Mouse (Mus musculus) intestine, postnatal 0 days (tissue): ENCODE measurements at regions not wholly inside any gene's neighbourhood (a gene's known extent, or its start where the extent isn't known, plus 50 kb on each side); places are given as distances from the start of the nearest gene placed in this dataset.

ENCODE experiments used
- ATAC-seq: fragments of 200-750 bp; cut with Nextera tagmentation; 2 replicates; pipeline ENCODE4 v1.8.0; 2017; ENCODE audit warnings: mild to moderate bottlenecking, moderate TSS enrichment, moderate library complexity
- H3K27ac ChIP-seq: fragments of 300-500 bp; sonication (generic); 2 replicates; pipeline ENCODE4 v1.5.1; 2014; ENCODE audit warnings: mild to moderate bottlenecking, low read depth, low read length, moderate library complexity
- H3K27me3 ChIP-seq: fragments of 300-500 bp; sonication (generic); replicated peaks from 2 replicates; pipeline ENCODE4 v1.6.1; 2014; ENCODE audit warnings: low read length, mixed read lengths; ENCODE audit not compliant: control insufficient read depth, insufficient read depth
- H3K36me3 ChIP-seq: fragments of 300-500 bp; sonication (generic); 2 replicates; pipeline ENCODE4 v1.6.1; 2014; ENCODE audit warnings: mild to moderate bottlenecking, moderate library complexity; ENCODE audit not compliant: control insufficient read depth, insufficient read depth
- H3K4me1 ChIP-seq: fragments of 300-500 bp; sonication (generic); replicated peaks from 2 replicates; pipeline ENCODE4 v1.6.1; 2014; ENCODE audit warnings: antibody characterized with exemption, low read length, mixed read lengths; ENCODE audit not compliant: control insufficient read depth, insufficient read depth
- H3K4me2 ChIP-seq: fragments of 300-500 bp; sonication (generic); replicated peaks from 2 replicates; pipeline ENCODE4 v1.6.1; 2014; ENCODE audit warnings: low read depth, mild to moderate bottlenecking, moderate library complexity
- H3K4me3 ChIP-seq: fragments of 300-500 bp; sonication (generic); 2 replicates; pipeline ENCODE4 v1.5.1; 2014; ENCODE audit warnings: low read depth, low read length
- H3K9ac ChIP-seq: fragments of 300-500 bp; sonication (generic); 2 replicates; pipeline ENCODE4 v1.6.1; 2014; ENCODE audit warnings: mild to moderate bottlenecking, low read depth, low read length
- H3K9me3 ChIP-seq: fragments of 300-500 bp; sonication (generic); 2 replicates; pipeline ENCODE4 v1.6.1; 2016; ENCODE audit warnings: mixed run types; ENCODE audit not compliant: control insufficient read depth
- CTCF ChIP-seq: sonication (generic); IDR thresholded peaks from 2 replicates; pipeline ENCODE4 v1.5.1; 2016; ENCODE audit warnings: low read depth, mild to moderate bottlenecking, control low read depth, antibody characterized with exemption, moderate library complexity
- WGBS: fragments of 180-500 bp; shearing (Covaris S2); extraction: QIAGEN DNeasy Blood & Tissue Kit; methylation state at CpG from one replicate; pipeline ENCODE4 v1.1.7; 2014; 5-methylcytosine and 5-hydroxymethylcytosine counted together

DNA sequence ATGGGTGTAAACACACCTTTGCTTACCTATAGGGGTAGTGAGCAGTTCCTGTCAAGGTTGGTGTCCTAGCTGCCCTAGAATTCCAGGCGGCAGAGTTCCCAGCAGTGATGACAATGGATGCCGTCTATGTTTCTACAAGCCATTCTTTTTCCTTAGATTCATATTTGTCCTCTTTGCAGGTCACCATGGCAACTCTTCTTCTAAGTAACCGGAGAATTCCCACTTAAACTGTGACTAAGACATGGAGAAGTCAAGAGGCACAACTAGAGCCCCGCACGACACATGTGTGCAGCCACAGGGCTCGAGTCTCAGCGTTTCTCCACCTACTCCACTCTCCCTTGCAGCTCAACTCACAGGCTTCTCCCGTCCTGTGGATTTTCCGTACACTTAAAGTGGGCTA, 381.5 kb upstream of the Kcnab2 start:
- ATAC-seq: no peak
- H3K27ac ChIP-seq: no peak overlapping the region
- TF ChIP-seq CTCF: no peak
- H3K4me1 ChIP-seq: no peaks in the 10 kb centered on the region
- H3K36me3 ChIP-seq: no peaks in the 10 kb centered on the region
- H3K4me3 ChIP-seq: no peak overlapping the region
- no peaks in the 10 kb centered on the region for H3K27me3 ChIP-seq
- no peaks in the 10 kb centered on the region for H3K9me3 ChIP-seq
- no peak overlapping the region for H3K4me2 ChIP-seq
- no peak overlapping the region for H3K9ac ChIP-seq
- 72% methylated on average over 9 of the region's 9 CpGs for WGBS

- Histone ChIP-seq H3K4me1 (no peaks in the 10 kb centered on the region), H3K36me3 (no peaks in the 10 kb centered on the region), H3K27me3 (no peaks in the 10 kb centered on the region), H3K4me3 (no peak overlapping the region), H3K9me3 (no peaks in the 10 kb centered on the region), H3K4me2 (no peak overlapping the region), H3K9ac (no peak overlapping the region), H3K27ac (no peak overlapping the region)
- 35% methylated on average over 9 of the region's 9 CpGs for WGBS
- no peak for TF ChIP-seq CTCF
- no peak for ATAC-seq
Observed at GRCm38 (mm10) chr4:152850147-152850546, 372.5 kb upstream of the Kcnab2 start.

DNA sequence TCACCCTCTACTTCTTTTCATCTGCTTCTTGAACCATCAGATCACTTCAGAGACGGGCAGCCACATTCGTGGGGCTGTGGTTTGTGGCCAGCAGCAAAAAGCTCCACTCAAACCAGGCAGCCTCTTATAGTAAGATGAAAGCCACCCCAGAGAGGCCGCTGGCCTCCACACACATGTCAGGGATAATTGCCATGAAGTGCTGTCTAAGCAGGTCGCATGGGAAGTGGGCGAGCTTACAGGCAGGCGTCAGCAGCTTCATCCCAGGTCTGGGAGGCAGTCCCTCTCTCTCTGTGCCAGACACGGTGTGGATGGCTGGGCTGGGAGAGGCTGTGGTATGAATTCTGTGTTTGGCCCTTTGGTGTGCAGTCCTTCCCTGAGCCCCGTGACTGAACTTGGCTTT, 358.4 kb upstream of the Kcnab2 start:
- Histone ChIP-seq H3K4me2 (no peak overlapping the region), H3K4me1 (no peaks in the 10 kb centered on the region), H3K9me3 (no peaks in the 10 kb centered on the region), H3K4me3 (no peak overlapping the region), H3K9ac (no peak overlapping the region), H3K27ac (no peak overlapping the region), H3K27me3 (no peaks in the 10 kb centered on the region), H3K36me3 (no peaks in the 10 kb centered on the region)
- ATAC-seq: no peak
- 71% methylated on average over 8 of the region's 8 CpGs for WGBS
- no peak for TF ChIP-seq CTCF

- no peaks in the 10 kb centered on the region for H3K27me3 ChIP-seq
- no peaks in the 10 kb centered on the region for H3K9me3 ChIP-seq
- no peak for ATAC-seq
- no peak overlapping the region for H3K4me2 ChIP-seq
- no peak overlapping the region for H3K9ac ChIP-seq
- WGBS: 71% methylated on average over 11 of the region's 11 CpGs
- no peak for TF ChIP-seq CTCF
- no peak overlapping the region for H3K27ac ChIP-seq
- H3K36me3 ChIP-seq: no peaks in the 10 kb centered on the region
- no peaks in the 10 kb centered on the region for H3K4me1 ChIP-seq
- no peak overlapping the region for H3K4me3 ChIP-seq
Observed at GRCm38 (mm10) chr4:152834421-152835110, 356.9 kb upstream of the Kcnab2 start.

DNA sequence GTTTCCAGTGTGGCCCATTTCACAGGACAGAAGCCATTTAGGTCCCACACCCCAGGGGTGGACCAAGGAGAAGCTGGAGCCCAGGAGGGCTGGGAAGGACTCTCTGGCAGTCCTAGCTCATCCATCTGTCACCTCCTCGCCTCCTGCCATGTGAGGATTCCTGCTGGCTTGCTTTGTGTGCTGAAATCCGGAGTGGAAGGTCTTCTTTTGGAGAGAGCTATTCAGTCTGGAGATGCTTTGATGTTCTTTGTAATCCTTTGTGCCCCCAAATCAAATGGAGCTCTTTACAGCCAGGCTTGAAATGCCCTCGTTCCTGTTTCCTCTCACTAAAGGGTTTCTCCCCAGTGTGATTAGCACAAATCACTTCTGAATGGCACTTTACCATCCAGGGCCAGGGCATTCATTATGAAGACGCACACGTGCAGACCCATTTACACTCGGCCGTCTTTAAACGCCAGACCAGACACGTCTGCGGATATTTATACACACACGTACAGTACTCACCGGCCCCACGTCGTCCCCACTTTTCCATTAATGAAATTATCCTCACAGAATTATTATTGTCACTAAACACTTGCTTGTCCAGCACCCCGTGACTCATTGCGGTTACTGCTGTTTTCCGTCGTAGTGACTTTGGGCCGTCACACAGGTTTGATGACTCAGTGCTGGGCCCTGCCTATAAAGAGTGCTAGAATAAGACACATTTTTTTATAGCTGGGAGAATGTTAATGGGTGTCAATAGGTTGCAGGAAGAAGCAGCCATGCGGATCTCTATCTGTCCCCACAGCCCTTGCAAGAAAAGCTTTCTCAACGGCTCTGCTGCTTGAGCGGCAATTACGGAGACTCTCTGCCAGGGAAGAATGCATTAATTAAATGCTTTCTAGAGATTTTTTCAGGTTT, 356.0 kb upstream of the Kcnab2 start:
- no peak overlapping the region for H3K27ac ChIP-seq
- TF ChIP-seq CTCF: no peak
- no peak overlapping the region for H3K4me2 ChIP-seq
- no peaks in the 10 kb centered on the region for H3K4me1 ChIP-seq
- H3K36me3 ChIP-seq: no peaks in the 10 kb centered on the region
- no peaks in the 10 kb centered on the region for H3K27me3 ChIP-seq
- H3K4me3 ChIP-seq: no peak overlapping the region
- no peak for ATAC-seq
- no peak overlapping the region for H3K9ac ChIP-seq
- 51% methylated on average over 23 of the region's 23 CpGs for WGBS
- no peaks in the 10 kb centered on the region for H3K9me3 ChIP-seq

GRCm38 (mm10) chr4:152832757-152833363, 355.2 kb upstream of the Kcnab2 start:
- Histone ChIP-seq H3K4me2 (no peak overlapping the region), H3K36me3 (no peaks in the 10 kb centered on the region), H3K27ac (no peak overlapping the region), H3K4me1 (no peaks in the 10 kb centered on the region), H3K27me3 (no peaks in the 10 kb centered on the region), H3K4me3 (no peak overlapping the region), H3K9me3 (peaks cover 6% of the 10 kb centered on the region; the same call in 1 of the 2 replicates), H3K9ac (no peak overlapping the region)
- 80% methylated on average over 10 of the region's 10 CpGs for WGBS
- no peak for ATAC-seq
- TF ChIP-seq CTCF: no peak
